Mouse (Mus musculus) ES-E14 (cell line): Measurements from ENCODE around the gene Sec22c.

Experiments used
- CHD2 ChIP-seq: IDR thresholded peaks from 2 replicates; pipeline ENCODE4 v1.6.1; 2014; ENCODE audit warnings: mild to moderate bottlenecking, low read depth, low read length, inconsistent platforms
- HCFC1 ChIP-seq: IDR thresholded peaks from 2 replicates; pipeline ENCODE4 v1.6.1; 2012; ENCODE audit warnings: low read length, inconsistent platforms, borderline replicate concordance; ENCODE audit not compliant: insufficient read depth
- MAFK ChIP-seq: IDR thresholded peaks from 2 replicates; pipeline ENCODE4 v1.6.1; 2014; ENCODE audit warnings: mild to moderate bottlenecking, low read depth, low read length, inconsistent platforms; ENCODE audit not compliant: insufficient read depth
- ZC3H11A ChIP-seq: IDR thresholded peaks from 2 replicates; pipeline ENCODE4 v1.6.1; 2012; ENCODE audit warnings: low read depth, mild to moderate bottlenecking, inconsistent platforms, low read length, borderline replicate concordance
- ZNF384 ChIP-seq: IDR thresholded peaks from 2 replicates; pipeline ENCODE4 v1.6.1; 2012; ENCODE audit warnings: low read depth, low read length, inconsistent platforms

DNA sequence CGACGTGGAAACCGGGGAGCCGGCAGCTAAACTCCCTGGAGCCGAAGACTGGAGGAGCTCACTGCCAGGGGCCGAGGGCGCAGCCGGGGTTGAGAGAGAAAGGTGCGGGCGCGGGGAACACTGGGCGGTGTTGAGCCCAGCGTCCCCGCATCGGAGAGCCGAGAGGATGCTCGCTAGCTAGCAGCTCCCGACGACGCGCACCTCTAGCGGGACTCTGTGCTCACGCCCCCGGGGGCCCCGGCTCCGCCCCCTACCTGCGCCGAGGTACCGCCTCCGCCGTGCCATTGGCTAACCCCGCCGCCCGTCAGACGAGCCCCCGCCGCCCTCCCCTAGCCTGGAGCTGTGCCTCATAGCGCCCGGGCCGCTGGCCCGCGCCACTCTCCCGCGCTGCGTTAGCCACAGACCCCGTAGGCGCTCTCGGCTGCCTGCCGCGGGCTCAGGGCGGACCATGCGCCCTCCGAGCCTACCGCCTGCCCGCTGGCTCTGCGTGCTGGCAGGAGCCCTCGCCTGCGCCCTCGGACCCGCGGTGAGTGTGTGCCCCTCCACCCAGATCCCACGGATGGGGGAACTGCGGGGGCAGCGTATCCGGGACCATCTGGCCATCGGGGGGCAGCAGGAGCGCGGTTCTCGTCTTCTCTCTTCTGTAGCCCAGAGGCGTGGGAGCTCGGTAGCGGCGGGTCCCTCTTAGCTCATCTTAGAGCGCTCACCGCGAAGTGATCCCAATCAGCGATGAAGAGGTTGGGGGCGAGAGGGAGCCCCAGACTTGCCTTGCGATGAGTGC is 62.7 kb downstream of the Sec22c start, which contains the start of gene Vipr1:
- TF ChIP-seq ZNF384 (no peak), MAFK (no peak), CHD2 (no peak), HCFC1 (no peak), ZC3H11A (no peak)
